Mouse (Mus musculus) heart, adult 18-20 months (tissue): Measurements from ENCODE around the gene Sh3kbp1. TPM values are rescaled to one million over a fixed set of nuclear protein-coding genes. Genes with fewer than 3 reads are reported as not detected.
"Not testable (repeated sequence)": the region's sequence is repeated elsewhere in the genome, so short reads cannot be mapped to it uniquely, and the experiment has no call there.

ENCODE experiments used
- DNase-seq, 2 experiments: peaks; one replicate each; pipeline ENCODE4 v3.0.0; 2021 to 2022; ENCODE audit warnings: mixed read lengths in 1 of 2
- long read RNA-seq, 2 experiments: library from polyadenylated mRNA; stranded (forward); transcript quantifications; one replicate each; pipeline ENCODE4 v2.0.0; 2021
- total RNA-seq, 2 experiments: library from RNA; stranded (reverse); gene quantifications; 2 replicates each; pipeline ENCODE4 v1.2.3; 2021

Gene Sh3kbp1
- 100 to 1,000 TPM; 130 to 136 TPM for total RNA-seq
- long read RNA-seq, experiment 1, full-length matches to known transcripts: 49 of 60 reads
- long read RNA-seq, experiment 1, partial matches to known transcripts: 5 of 60 reads
- long read RNA-seq, experiment 1, other reads (novel, unspliced or antisense): 6 of 60 reads
- long read RNA-seq, experiment 2, full-length matches to known transcripts: 26 of 38 reads
- long read RNA-seq, experiment 2, partial matches to known transcripts: 5 of 38 reads
- long read RNA-seq, experiment 2, other reads (novel, unspliced or antisense): 7 of 38 reads

DNA sequence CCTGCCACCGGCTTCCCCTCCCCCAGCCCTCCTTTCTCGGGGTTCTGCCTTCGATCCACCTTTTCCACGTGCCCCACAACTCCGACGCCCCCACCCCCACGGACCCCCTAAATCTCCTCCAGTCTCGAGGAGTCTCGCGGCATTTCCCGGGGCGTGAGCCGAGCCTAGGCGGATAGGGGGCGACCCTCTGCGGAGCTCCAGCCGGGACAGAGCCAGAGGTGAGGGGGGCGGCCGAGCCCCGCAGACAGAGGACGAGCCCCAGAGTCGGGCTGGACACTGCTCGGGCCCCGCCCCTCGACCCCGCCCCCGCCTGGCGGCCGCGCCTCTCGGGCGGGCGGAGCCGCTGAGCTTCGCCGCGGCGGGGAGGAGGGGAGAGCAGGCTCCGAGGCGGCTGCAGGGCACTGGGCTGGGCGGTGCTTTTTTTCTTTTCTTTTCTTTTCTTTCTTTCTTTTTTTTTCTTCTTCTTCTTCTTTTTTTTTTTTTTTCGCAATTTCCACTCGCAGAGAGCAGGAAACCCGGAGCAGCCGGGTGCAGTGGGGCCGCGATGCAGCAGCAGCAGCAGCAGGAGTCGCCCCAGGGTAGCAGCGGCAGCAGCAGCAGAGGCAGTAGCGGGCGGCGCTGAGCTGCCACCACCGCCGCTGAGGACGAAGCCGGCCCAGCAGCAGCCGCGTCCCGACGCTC lies at the start of gene Sh3kbp1:
Gene Sh3kbp1 (plus strand): TSS at position 366 of the 681 bp plus-strand sequence.
- peak; percentile 69 to 75 for DNase-seq

DNA sequence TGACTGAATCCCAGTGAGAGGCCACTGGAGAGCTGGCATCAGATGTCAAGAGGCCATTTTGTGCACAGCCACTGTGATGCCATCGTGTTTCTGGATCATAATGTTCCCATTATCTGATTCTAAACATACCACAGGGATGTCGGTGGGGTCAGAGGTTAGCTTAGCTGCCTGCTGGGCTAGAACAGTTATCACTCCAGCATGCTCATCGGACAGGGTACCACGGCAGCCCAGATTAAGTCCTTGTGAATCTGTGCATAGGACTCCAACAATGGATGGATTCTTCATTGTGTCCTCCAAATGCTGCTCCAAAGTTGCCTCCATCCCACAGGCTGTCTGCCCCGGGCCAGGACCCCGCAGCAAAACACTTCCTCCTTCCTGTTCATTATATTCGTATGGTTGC lies 42.3 kb upstream of the Sh3kbp1 start:
- not testable (repeated sequence) for DNase-seq

DNA sequence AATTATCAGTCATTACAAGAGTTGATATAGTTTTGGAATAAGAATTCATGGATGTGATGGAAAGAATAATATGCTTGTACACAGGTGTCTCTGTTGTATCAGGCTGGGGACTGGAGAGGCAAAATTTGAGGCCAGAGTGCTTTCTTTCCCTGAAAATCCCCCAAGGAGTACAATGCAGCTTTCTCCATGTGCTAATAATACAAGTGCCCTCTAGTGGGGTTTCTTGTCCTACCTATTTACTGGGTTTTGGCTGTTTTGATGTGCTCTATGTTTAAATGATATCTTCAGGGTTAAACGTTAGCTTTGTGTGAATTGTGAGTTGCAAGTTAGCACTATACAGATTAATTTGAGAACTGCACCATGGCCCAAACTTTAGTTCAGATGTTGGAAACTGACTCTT lies 35.4 kb upstream of the Sh3kbp1 start:
- no peak for DNase-seq

DNA sequence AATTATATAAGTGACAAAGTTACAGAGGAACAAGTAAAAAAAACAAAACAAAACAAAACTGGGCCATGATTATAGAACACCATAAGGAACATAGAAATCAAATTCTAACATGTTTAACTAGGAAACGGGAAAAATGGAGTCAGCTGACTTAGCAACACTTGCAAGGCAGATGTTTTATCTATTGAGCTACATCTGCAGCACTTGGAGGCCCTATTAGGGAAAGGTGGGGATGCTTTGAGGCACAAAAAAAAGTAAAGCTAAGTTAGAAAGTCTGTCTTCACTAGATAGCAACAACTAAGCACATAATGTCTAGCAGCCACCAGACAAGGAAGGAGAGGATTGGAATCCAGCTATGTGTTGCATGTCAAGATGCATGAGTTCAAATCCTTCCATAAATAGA lies 29.6 kb upstream of the Sh3kbp1 start:
- no peak for DNase-seq

DNA sequence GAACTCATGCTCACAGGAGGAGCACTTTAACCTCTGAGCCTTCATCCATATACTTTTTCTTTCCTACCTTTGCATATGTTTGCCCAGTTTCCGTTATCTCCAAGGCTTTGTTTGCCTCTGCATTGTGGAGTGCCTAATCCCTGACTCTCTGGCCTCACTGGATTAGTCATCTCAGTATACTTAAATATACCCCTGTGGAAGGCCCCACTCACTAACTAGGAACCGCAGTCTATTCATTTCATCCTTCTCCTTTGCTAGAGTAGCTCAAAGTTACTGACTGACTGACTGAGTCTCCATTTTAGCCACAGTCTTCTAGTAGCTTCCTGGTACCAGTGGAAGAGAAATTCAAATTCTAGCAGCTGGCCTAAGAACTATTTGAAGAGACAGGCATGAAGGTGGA lies 22.2 kb upstream of the Sh3kbp1 start:
- no peak for DNase-seq

DNA sequence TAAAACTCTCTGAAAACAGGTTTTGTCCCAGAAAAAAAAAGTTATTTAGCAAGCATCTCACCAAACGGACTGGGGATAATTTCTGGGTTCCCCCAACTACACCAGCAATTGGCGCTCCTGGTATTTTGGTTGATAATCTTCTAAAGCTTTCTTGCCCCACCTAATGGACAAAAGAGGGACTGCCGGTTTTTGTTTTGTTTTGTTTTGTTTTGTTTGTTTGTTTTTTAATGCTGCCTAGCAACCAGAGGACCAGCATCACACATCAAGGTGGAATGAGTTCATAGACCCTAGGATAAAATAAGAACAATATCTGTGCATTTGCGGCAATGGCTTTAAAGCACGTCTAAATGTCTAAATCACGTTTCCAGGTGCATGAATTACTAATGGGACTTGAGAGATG lies 20.1 kb upstream of the Sh3kbp1 start:
- peak in 1 of 2 experiments; percentile 34 for DNase-seq

DNA sequence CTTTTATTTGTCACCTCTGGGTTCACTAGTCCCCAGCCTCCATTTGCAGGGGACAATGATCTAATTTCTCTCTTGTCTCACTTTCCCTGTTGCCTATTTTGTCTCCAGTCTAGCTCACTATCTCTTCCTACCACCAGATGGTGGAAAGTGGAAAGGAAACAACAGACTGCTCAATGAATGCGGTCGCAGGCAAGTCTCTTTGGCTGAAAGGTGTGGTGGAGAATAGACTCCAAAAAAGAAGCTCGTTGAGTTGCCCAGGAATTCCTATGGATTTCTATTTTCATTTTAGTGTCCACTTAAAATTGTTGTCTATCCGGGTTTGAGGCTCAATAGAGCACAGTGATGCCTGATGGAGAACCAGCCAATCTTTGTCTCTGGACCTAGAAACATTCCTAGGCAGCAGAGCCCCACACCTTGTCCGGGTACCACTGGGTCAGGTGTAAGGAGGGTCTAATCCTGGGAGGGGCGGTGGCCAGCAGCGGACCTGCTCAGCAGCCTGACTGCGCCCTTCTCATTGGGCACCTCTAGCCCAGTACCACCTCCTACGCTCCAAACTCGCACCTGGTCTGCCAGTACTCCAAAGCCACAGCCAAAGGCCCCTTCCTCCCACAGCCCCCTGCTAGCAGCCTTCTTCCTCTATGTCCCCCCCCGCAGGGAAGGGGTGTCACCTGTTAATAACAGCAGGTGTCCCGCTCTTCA lies 715 bp upstream of the Sh3kbp1 start:
- DNase-seq: peak in 1 of 2 experiments; percentile 27

DNA sequence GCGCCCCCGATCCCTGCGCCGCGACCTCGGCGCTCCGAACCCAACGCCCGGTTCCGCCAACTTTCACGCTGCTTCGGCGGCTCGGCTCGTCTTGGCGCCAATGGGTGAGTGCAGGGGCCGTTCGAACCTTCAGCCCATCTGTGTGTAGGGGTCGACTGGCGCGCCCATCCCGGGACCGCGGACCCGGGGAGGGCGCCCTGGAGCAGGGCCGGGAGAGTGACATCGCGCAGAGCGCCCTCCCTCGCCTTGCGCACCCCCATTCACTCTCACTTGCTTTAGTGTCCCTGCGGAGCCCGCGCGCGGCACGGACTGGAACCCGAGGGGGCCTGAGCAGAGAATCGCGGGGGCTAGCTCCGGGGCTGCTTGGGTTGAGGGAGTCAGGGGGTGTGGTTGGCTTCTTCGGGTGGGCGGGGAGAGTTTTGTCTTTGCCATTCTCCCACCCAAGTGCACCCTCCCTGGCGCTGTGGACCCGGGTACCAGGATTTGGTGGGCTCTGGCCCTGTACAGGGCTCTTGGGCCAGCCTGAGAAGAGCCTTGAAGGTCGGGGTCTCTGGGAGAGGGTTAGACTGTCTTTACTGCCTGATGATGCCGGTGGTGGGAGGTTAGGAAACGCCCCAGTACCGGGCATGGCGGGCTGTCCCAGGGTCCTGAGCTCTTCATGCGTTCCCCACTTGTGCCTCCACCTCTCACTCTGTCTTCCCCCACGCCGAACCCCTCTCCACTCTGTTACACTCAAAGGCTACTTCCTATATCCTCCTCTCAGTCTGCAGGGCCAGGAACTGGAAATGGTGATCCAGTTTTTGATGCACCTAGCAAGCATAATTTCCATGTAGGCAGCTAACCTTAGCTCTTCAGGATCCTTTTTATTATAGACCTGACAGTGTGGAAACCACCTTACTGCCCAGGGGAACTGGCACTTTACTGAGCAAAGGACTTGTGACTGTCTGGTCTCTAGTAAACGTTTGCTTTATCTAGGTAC lies 805 bp downstream of the Sh3kbp1 start:
- peak in 1 of 2 experiments; percentile 25 for DNase-seq

DNA sequence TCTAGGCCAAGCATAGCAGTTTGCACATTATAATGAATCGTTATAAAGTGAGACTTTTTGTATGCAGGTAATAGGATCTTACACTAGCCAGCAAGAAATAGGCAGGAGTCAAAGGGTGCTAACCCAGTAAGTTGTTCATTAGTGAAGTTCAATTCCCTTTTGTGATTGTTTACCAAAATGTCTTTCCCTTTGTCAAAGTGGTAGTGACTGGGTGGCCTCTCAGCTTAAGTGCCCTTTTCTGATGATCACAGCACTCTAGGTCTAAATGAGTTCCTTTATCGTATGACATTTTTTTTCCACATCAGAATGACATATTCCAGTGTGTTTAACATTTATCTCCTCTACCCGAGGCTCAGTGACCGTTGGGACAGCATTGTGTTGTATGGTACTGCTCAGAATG lies 1.6 kb downstream of the Sh3kbp1 start:
- no peak for DNase-seq

DNA sequence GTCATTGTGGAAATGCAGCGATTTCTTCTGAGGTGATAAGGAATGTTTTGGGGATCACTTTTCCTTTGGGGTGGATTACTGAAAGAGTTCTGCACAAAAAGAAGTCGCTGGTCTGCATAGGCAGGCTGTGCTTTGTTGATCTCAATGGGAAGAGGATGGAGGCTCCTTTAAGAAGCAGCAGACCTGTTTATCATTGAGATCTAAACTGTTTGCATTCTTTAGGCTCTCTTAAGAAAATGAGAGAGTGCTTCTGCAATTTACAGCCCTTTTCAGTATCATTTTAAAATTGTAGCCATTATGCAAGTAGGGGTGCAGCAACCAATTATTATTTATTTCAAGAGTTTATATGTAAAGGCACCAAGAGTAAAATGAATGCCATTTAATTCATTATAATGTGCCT lies 2.1 kb downstream of the Sh3kbp1 start:
- DNase-seq: no peak

DNA sequence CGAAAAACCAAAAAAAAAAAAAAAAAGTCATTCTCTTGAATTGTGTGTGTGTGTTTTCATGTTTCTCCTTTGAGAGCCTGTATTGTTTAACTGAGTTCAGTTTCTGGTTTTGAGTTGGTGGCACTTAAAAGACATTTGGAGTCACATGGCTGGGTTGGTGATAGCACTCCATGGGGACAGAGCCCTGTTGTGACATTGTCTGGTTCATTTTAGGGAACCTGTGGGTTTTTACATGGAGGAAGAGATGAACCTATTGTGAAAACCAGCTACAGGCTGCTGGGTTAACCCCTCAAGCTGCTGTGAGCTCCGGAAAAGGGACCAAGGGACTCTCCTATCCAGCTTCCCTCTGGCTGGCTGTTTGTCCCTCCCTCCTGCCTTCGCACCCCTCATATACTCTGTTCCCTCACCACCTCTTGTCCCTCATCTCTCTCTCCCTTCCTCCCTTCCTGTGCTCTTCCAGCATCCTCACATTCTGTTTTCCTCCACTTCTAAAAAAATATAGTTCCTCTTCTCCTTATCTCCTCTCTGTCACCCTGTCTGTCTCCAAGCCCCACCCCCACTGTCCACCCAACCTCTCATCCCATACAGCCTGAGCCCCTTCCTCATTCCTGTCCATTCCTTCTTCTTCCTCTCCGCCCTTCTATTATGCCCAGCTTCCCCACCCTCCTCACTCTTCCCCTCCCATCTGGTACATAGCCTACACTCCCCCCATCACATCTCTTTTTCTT lies 11.6 kb downstream of the Sh3kbp1 start:
- DNase-seq: no peak

DNA sequence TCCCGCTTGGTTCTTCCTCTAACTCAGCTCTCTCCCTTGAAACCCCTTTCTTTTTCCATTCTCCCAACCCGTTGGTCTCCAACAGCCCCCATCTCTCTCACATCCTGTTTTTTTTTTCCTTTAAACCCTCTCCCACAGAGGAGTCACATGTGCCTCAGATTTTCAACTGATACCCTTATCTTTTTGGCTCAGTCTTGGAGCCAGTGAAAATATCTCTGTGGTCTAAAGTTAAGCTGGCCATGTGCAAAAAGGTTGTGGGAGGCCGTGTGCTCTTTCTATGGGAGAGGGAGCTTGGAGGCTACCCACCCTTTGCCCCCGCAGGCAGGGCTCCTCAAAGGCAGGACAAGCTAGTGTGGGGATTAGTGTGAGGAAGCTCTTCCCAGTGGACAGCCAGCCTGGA lies 12.9 kb downstream of the Sh3kbp1 start:
- DNase-seq: no peak

DNA sequence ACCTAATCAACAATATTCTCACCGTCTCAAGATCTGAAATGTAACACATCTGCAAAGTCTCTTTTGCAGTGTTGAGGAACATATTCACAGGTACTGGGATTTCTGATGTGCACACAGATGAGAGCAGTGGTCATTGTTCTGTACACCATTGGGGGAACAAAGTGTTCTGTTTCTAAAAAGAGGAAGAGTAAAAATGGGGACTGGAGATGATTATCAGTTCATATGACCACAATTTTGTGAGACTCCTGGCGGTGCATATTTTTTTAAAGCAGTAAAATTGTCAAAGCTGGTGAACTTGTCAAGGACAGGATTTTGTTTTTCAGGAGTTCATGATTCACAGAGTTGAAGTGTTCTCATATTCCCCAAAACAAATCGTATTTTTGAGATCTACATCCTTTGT lies 18.2 kb downstream of the Sh3kbp1 start:
- DNase-seq: no peak

DNA sequence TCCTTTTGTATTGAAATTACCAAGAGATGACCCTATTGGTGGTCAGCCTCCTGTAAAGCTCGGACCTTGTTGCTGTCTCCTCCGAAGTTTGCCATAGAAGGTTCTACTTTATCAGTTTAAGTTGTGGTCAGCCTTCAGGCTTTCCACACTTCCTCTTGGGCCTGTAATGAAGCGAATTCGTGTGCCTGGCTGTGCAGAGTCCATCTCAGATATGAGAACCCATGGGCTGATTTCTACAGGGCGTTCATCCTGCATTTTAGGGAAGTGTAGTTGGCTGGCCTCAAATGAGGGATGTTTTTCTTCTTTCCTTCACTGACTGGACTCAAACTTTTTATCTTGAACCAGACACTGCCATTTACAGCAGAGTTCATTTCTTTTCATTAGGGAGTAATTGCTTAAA lies 20.5 kb downstream of the Sh3kbp1 start:
- DNase-seq: no peak

DNA sequence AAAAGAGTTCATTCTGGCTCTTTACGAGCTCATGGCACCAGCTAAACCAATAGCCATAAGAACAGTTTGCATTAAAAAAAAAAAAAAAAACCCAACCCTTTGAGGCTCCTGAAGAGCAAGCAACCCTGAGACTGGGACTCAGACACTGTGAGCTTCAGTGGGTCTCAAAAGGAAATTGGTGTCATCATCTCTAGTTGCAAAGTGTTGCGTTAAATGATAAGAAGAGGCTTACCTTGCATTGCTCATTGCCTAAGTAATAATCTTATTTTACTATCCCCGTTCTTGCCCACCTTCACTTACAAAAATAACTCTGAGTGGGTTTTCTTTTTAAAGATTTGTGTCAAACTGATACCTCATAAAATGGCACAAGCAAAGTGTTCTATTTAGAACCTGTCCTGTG lies 21.5 kb downstream of the Sh3kbp1 start:
- no peak for DNase-seq

DNA sequence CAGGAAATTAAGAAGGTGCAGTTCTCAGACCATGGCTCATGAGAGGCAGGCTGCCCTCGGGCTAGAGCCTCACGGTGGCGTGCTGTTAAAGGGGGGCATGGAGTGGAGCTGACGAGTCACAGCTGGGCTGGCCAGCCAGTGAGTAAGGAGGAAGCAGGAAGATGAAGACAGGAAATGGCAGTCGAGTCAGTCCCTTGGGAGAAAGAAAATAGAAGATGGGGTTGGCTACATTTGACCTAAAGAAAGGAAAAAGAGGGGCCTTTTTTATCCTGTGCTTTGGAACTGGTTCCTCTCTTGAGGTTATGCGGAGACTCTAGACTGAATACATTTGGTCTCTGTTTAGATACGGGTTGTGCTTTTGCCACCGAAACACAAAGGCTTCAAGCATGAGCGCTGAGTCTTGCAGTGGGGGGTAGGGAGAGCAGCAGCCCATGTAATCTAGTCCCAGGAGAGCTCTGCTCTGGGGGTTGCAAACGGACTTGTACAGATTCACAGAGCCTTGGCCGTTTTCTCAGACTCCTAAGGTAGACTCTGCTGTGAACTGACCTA lies 23.1 kb downstream of the Sh3kbp1 start:
- peak; percentile 32 to 40 for DNase-seq

DNA sequence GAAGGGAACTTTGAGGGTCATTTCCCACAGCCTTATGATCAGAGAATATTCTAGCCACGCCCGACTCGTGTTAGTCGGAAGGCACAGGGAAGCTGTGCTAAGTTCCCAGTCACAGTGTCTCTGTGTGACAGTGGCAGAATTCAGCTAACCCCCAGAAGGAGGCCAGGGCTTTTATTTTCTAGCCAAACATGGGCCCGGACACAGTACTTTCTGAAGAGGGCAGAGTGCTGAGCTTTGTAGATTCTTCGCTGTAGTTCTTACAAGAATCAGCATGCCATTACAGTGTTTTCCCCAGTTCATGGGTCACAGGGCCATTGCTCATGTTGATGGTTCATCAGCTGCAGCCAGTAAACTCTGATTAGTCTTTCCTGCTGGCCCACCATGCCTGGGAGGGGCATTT lies 23.7 kb downstream of the Sh3kbp1 start:
- DNase-seq: peak in 1 of 2 experiments; percentile 46

DNA sequence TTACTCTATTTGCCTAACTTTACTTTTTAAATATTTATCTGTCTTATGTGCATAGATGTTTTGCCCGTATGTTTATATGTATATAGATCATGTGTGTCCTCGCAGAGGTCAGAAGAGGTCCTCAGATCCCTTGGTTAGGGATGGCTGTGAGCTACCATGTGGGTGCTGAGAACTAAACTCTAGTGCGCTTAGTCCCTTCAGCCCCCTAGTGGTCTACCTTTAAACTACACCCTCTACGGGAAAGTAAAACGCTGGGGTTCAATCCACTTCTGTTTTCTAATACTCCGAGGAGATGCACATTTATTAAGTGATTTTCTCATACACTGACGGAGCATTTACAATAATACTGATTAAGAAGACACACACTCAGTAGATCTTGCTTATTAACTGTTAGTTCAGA lies 44.3 kb downstream of the Sh3kbp1 start:
- DNase-seq: no peak

DNA sequence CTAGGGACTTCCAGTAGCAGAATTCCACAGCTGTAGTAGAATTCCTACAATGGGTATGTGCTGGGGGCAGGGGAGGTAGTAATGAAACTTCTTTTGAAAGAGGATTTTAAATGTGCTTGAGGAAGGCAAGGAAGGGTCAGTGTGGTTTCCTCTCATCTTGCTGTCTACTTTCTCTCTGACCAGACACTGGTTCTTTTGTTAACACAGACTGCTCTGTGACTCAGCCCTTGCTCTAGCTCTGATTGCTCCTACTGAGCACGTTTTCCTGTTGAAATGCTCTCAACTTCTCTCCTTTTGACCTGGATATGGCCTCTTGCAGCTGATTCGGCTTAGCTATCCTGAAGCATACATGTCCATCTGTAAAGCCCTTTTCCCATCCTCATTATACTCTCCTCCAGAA lies 45.4 kb downstream of the Sh3kbp1 start:
- no peak for DNase-seq

DNA sequence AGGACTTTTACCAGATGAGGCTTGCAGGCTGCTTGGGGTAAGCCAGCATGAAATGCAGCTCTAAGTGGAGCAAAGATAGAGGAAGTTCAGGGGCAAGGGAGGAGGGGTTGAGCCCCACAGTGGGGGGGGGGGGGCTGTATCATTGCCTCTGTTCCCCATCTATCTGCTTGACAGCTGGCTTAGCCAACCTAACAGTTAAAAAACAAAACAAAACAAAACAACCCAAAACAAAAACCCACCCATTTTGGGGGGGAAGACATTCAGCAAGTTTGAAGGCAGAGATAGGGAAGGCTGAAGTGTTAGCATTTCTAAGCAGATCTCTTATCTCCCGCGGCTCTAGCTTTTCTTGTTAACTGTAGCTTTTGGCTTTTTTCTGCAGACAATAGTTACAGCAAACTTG lies 49.2 kb downstream of the Sh3kbp1 start:
- no peak for DNase-seq
